Mouse (Mus musculus): ENCODE measurements around the gene Htra1.

DNA sequence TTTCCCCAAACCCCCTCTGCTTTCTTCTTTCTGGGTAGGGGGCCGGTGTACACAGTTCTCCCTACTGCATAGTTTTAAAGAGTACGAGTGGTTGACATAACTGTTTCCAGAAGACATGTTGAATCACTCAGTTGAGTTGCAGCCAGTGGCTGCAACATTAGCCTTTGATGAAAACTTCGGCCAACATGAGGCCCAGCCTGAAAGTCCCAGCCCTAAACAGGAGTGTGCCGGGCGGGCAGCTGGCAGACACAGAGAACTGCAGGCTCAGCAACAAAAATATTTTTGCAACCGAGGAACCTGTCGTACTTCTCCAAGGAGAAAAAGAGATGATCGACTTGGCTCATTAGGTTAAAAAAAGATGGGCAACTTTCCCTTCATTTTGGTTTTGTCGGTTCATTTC, 36.9 kb downstream of the Htra1 start:
- no peak for TF ChIP-seq CTCF (IDR thresholded peaks at IDR 0.05 in 2 of 3, conservative IDR thresholded peaks at IDR 0.05 in 1 of 3; ENCODE audit: control insufficient read depth in 1 of 3, insufficient read depth in 1 of 3, low read depth in 2 of 3, low read length in 3 of 3, poor library complexity in 1 of 3, severe bottlenecking in 1 of 3)
- no peak for TF ChIP-seq SMC3 (IDR thresholded peaks at IDR 0.05; ENCODE audit: low read depth, low read length)
- no peak for TF ChIP-seq POLR2A (IDR thresholded peaks at IDR 0.05; ENCODE audit: control insufficient read depth in 1 of 2, insufficient read depth in 1 of 2, low read depth in 1 of 2, low read length in 2 of 2, poor library complexity in 1 of 2)
- no peak for TF ChIP-seq CHD2 (IDR thresholded peaks at IDR 0.05; ENCODE audit: low read length)
- TF ChIP-seq CHD1 (IDR thresholded peaks at IDR 0.05; ENCODE audit: low read depth, low read length) = no peak
- TF ChIP-seq NELFE (IDR thresholded peaks at IDR 0.05; ENCODE audit: low read depth, low read length) = no peak
- no peak for TF ChIP-seq MYC (IDR thresholded peaks at IDR 0.05; ENCODE audit: low read depth, low read length)
- TF ChIP-seq EP300 (IDR thresholded peaks at IDR 0.05; ENCODE audit: low read depth in 1 of 2, low read length in 2 of 2) = no peak
